Mouse (Mus musculus): ENCODE data around the gene Nipbl.

Nipbl gene

GRCm38 (mm10) chr15:8420909-8421308, 23.4 kb downstream of the Nipbl start:
- DNase-seq (ENCODE audit: low read depth, low spot score): no peak

- no peak for DNase-seq (ENCODE audit: low read depth, low spot score)
Observed at GRCm38 (mm10) chr15:8416500-8417138, 27.6 kb downstream of the Nipbl start.

- no peak for DNase-seq (ENCODE audit: low read depth, low spot score)
Observed at GRCm38 (mm10) chr15:8413356-8413755, 30.9 kb downstream of the Nipbl start.

- no peak for DNase-seq (ENCODE audit: low read depth, low spot score)
Observed at GRCm38 (mm10) chr15:8411873-8412272, 32.4 kb downstream of the Nipbl start.

- DNase-seq (ENCODE audit: low read depth, low spot score): peak; percentile 9
Observed at GRCm38 (mm10) chr15:8411168-8411837, 33.0 kb downstream of the Nipbl start.

GRCm38 (mm10) chr15:8407082-8407481, 37.2 kb downstream of the Nipbl start:
- DNase-seq (ENCODE audit: low read depth, low spot score): no peak

- no peak for DNase-seq (ENCODE audit: low read depth, low spot score)
Observed at GRCm38 (mm10) chr15:8406219-8406618, 38.0 kb downstream of the Nipbl start.

GRCm38 (mm10) chr15:8402591-8402990, 41.7 kb downstream of the Nipbl start:
- DNase-seq (ENCODE audit: low read depth, low spot score): no peak

GRCm38 (mm10) chr15:8401536-8401935, 42.7 kb downstream of the Nipbl start:
- DNase-seq (ENCODE audit: low read depth, low spot score): no peak

GRCm38 (mm10) chr15:8391764-8392163, 52.5 kb downstream of the Nipbl start:
- no peak for DNase-seq (ENCODE audit: low read depth, low spot score)

- DNase-seq (ENCODE audit: low read depth, low spot score): peak; percentile 41
Observed at GRCm38 (mm10) chr15:8382213-8382612, 62.0 kb downstream of the Nipbl start.

GRCm38 (mm10) chr15:8375657-8376056, 68.6 kb downstream of the Nipbl start:
- DNase-seq (ENCODE audit: low read depth, low spot score): no peak

GRCm38 (mm10) chr15:8374724-8375123, 69.5 kb downstream of the Nipbl start:
- DNase-seq (ENCODE audit: low read depth, low spot score): peak; percentile 8

- no peak for DNase-seq (ENCODE audit: low read depth, low spot score)
Observed at GRCm38 (mm10) chr15:8347104-8347773, 97.0 kb downstream of the Nipbl start.

- DNase-seq (ENCODE audit: low read depth, low spot score): no peak
Observed at GRCm38 (mm10) chr15:8340596-8340995, 103.7 kb downstream of the Nipbl start.

- DNase-seq (ENCODE audit: low read depth, low spot score): no peak
Observed at GRCm38 (mm10) chr15:8331547-8331946, 112.7 kb downstream of the Nipbl start.

- no peak for DNase-seq (ENCODE audit: low read depth, low spot score)
Observed at GRCm38 (mm10) chr15:8325629-8326028, 118.6 kb downstream of the Nipbl start.

- DNase-seq (ENCODE audit: low read depth, low spot score): no peak
Observed at GRCm38 (mm10) chr15:8324833-8325232, 119.4 kb downstream of the Nipbl start.

GRCm38 (mm10) chr15:8324061-8324460, 120.2 kb downstream of the Nipbl start:
- no peak for DNase-seq (ENCODE audit: low read depth, low spot score)

GRCm38 (mm10) chr15:8321491-8321890, 122.8 kb downstream of the Nipbl start:
- no peak for DNase-seq (ENCODE audit: low read depth, low spot score)

- no peak for DNase-seq (ENCODE audit: low read depth, low spot score)
Observed at GRCm38 (mm10) chr15:8319191-8319590, 125.1 kb downstream of the Nipbl start.

- DNase-seq (ENCODE audit: low read depth, low spot score): no peak
Observed at GRCm38 (mm10) chr15:8317381-8317780, 126.9 kb downstream of the Nipbl start.

GRCm38 (mm10) chr15:8305474-8305873, 138.8 kb downstream of the Nipbl start:
- DNase-seq (ENCODE audit: low read depth, low spot score): no peak

Measured in CD4-positive helper T cell, adult 2 months (primary cell).